Mouse (Mus musculus) kidney, adult 9 months (tissue): ENCODE measurements around the gene Rin3.

Experiments used
- DNase-seq: peaks from one replicate; pipeline ENCODE4 v3.0.0; 2022

The Rin3 gene

DNA sequence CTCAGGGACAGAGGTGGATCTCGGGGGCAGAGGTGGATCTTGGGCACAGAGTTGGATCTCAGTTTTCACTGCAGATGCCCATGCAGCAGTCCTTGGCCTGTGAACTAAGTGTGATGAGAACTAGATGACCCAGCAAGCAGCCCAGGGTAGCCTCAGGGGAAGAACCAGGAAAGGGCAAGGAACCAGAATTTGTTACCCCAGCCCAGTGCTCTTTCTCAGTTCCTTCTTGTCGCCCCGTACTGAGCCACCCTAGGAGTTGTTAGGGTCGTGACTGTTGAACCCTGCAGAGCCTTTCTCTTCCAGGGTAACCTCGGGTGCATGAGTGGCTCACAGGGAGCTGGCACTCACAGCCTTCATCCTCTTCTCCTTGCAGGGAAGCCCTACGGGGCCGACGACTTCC, 99.3 kb downstream of the Rin3 start:
- DNase-seq: no peak

DNA sequence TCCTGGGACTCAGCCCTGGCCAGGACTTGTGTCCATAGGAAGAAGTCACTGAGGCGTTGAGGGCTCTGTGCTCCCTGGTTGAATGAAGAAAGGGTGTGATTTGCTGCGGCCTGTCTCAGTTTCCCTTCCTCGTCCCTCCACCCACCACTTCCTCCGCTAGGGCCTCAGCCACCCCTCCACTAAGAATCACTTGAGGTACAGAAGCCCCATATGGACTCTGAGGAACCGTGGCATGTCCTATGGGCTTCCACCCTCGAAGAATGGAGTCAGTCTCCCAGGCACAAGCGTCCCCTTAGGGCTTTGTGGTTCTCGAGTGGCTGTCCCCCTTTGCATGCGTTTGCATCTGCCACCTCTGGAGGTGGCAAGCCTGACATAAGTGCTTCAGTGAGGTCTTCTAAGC, 100.4 kb downstream of the Rin3 start:
- DNase-seq: no peak

DNA sequence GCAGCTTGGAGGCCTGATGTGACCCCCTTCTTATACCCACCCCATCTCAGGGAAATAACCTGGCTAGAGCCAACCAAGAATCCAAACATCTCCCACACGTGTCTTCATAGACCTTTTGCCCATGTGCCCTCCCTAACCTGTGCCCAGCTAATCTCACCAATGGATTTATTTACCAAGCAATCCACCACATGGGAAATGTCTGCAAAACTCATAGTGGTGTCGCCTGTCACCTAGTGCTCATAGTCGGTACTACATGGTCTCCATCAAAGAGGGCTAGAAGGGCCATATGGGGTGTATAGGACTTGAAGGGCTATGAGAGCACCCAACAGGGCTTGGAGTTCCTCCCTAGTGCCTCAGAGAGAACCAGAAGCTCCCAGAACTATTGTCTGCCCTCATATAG, 102.0 kb downstream of the Rin3 start:
- no peak for DNase-seq

DNA sequence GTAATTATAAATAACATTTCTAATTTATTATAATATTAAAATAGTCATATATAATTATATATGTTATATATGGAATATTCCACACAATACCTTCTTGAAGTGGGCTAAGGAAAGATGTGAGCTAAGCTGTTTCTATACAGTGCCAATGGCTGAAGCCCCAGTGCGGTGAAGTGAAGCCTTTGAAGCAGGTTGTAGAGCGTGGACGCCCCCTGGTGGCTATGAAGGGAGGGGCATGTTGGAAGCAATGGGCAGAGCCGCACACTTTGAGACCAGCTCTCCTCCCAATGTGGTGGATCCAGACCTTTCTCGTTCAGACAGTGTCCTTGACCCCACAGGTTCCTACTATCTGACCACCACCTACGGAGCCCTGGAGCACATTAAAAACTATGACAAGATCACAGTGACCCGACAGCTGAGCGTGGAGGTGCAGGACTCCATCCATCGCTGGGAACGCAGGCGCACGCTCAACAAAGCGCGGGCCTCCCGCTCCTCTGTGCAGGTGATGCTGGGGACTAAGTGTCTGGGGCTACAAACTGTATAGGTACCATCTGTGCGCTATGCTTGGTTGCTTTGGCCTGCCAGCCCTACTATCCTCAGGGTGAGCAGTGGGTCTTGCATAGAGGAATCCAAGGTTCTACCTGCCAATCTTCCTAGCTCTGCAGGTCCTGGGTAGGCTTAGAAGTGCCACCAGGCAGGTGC, 104.5 kb downstream of the Rin3 start:
- DNase-seq: peak; percentile 86

DNA sequence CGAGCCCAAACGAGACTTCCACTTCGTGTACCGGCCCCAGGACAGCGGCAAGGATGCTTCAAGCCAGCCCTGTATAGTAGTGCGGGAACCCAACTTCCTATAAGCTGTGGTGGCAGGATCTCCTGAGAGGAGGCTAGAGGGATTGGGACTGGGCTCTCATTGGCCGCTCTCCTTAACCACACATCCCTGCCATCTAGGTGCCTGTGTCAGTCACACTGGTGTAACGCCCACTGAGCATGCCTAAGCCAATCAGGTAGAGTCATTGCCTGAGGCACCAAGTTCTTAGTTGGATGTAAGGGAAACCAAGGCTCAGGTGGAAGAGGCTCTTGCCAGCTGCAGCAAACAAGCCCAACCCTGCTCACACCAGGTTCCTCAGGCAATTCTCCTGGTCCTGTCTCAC, 107.2 kb downstream of the Rin3 start:
- DNase-seq: no peak

DNA sequence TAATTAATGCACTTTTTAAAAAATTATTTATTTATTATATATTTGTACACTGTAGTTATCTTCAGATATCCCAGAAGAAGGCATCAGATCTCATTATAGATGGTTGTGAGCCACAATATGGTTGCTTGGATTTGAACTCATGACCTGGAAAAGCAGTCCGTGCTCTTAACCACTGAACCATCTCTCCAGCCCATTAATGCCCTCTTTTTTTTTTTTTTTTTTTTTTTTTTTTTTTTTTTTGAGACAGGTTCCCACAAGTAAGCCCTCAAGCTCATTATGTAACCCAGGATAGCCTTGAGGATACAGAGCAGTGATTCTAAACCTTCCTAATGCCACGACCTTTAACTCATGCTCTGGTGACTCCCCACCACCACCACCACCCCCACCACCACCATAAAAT, 108.3 kb downstream of the Rin3 start:
- no peak for DNase-seq

DNA sequence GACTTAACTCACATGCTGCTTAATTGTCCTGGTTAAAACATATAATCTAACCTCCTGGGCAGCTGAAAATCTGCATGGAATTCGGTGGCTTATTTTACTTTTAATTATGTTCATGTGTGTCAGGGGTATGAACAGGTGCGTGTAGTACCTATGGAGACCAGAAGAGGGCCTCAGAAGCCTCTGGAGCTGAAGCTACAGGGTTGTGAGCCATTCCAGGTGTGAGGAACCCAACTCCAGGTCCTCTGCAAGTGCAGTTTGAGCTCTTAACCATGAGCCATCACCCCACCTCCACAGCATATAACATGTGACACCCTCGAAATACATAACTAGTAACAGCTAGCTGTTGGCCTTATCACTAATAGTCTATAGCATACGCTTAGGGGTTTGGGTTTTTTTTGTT, 109.1 kb downstream of the Rin3 start:
- peak; percentile 55 for DNase-seq

- peak; percentile 94 for DNase-seq
Measured at GRCm38 (mm10) chr12:102394496-102394895, 111.6 kb downstream of the Rin3 start.

- DNase-seq: no peak
Measured at GRCm38 (mm10) chr12:102395537-102395936, 112.7 kb downstream of the Rin3 start.

GRCm38 (mm10) chr12:102395998-102396991, 113.4 kb downstream of the Rin3 start:
- no peak for DNase-seq

DNA sequence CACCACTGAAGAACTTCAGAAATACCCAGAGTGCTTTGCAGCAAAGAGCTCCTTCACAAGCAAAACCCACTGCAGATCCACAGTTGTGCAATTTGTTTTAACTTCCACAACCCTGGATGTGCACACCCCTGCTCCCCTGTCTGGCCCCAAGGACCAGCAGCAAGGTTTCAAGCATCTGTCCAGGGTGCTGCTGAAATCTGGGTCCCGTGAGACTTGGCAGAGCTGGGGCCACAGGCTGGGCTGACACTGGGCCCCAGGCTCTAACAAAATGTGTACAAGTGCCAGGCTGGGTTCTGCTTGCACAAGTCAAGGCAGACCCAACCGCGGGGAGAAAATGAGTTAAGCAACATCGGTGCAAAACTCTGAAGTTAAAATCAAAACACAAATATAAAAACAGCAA, 115.7 kb downstream of the Rin3 start:
- DNase-seq: no peak

DNA sequence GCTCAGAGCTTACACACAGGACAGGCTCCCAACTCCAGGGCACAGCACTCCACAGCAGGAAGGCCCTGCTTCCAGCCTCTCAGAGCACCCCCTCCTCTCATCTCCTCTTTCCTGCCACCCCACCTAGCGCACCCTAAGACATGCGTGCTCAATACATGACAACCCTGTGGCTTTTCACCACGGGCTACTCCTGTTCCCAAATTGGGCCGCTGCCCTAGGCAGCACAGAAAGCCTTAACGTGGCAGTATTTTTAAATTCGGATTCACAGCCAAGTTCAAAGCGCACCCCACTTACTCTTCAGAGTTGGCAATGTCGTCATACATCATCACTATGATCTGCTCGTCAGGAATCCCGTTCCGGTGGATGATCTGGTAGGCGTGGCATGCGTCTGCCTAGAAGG, 130.3 kb downstream of the Rin3 start:
- no peak for DNase-seq

GRCm38 (mm10) chr12:102414686-102415085, 131.8 kb downstream of the Rin3 start:
- DNase-seq: no peak

GRCm38 (mm10) chr12:102416391-102416837, 133.6 kb downstream of the Rin3 start:
- DNase-seq: no peak

GRCm38 (mm10) chr12:102416955-102417510, 134.2 kb downstream of the Rin3 start:
- no peak for DNase-seq

DNA sequence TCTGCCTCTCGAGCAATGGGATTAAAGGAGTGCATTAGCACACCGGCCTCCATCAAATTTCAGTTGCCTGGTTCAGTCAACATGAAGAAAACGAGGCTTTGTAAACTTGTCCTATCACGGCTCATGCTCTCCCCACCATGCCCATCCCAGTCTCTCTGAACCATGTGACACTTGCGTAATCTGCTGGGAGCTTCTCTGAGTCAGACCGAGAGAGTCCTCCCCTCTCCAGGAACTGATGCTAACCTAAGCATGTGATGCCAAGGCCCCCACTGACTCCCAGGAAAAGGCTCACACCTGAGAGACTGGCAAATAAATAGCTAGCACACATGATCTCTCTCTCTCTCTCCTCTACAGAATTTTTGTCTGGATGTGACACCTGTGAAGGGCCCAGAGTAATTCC, 134.9 kb downstream of the Rin3 start:
- DNase-seq: peak; percentile 62

- DNase-seq: no peak
Measured at GRCm38 (mm10) chr12:102419544-102419943, 136.7 kb downstream of the Rin3 start.

- DNase-seq: peak; percentile 90
Measured at GRCm38 (mm10) chr12:102420168-102420890, 137.5 kb downstream of the Rin3 start.

DNA sequence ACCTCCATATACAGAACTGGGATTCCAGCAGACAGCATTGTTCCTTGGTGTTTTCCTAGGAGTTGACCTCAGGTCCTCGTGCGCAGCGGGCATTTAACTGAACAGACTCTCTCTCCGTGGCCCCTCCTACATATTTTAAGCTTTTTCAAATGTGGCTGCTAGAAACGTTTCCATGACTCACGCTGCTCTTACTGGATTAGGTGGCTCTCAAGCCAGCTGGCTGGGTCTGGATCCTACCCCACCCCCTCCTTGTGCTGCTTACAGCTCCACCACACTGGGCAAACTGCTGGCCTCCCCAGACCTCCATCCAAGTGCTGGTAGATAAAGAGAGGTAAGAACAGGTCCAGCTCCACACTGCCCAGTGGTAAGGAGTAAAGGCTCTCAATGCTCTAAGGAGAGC, 139.2 kb downstream of the Rin3 start:
- DNase-seq: peak; percentile 74

DNA sequence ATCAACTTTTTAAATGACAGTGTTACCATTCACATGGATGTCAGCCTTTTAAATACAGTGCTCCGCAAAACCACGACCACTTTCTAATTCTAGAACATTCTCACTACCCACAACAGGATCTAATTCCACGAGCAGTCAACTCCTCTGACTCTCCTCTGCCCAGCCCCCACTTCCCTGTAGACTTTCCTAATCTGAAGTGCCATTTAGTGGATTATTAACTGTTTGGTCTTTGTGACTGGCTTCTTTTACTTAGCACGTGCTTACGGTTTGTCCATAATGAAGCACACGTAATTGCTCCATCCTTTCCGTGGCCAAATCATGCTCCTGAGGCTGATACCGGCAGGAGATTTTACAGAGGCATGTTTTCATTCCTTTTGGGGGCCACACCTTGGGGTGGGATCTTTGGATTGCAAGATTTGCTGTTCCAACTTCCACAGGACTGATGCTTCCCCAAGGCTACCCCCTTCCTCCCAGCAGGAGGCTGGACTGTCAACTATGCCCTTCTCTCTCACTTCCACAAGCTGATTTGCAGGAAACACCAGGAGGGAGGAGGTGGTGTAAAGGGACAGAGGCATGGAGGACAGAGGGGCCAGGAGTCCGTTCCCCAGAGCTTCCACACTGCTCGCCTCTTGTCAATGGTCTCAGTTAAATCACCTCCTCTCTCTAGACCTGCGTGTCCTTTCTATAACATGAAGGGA, 139.9 kb downstream of the Rin3 start:
- DNase-seq: peak; percentile 73

GRCm38 (mm10) chr12:102423625-102424024, 140.8 kb downstream of the Rin3 start:
- peak; percentile 64 for DNase-seq

DNA sequence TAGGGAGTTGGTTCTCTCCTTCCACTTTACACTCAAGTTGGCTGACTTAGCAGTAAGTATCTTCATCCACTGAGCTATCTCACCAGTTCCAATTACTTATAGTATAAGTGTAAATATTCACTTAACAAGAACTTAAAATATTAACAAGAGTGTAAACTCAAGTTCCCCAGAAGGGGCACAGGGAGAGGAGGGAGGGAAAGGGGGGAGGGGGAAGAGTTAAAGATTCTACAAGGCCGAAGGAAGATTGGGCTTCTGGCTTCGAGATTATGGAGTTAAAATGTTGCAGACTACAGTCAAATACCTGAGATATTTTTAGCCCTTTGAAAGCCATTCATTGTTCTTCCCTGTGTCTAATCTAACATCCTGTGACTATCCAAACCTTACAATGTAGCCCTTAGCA, 141.6 kb downstream of the Rin3 start:
- DNase-seq: no peak
